Mouse (Mus musculus): Measurements from ENCODE around the gene Adgrl2. TPM values are rescaled to one million over a fixed set of nuclear protein-coding genes. Genes with fewer than 3 reads are reported as not detected.

Gene Adgrl2
- total RNA-seq, 1 experiment from 2014 or later: 82.1 TPM

- DNase-seq: no peak
These were observed 105.2 kb downstream of the Adgrl2 start for GRCm38 (mm10) chr3:148885184-148885583.

GRCm38 (mm10) chr3:148881431-148881830, 108.9 kb downstream of the Adgrl2 start:
- DNase-seq: no peak

- no peak for DNase-seq
These were observed 117.8 kb downstream of the Adgrl2 start for GRCm38 (mm10) chr3:148872563-148872962.

GRCm38 (mm10) chr3:148871792-148872464, 118.4 kb downstream of the Adgrl2 start:
- DNase-seq: no peak

GRCm38 (mm10) chr3:148867618-148868017, 122.7 kb downstream of the Adgrl2 start:
- no peak for DNase-seq

DNA sequence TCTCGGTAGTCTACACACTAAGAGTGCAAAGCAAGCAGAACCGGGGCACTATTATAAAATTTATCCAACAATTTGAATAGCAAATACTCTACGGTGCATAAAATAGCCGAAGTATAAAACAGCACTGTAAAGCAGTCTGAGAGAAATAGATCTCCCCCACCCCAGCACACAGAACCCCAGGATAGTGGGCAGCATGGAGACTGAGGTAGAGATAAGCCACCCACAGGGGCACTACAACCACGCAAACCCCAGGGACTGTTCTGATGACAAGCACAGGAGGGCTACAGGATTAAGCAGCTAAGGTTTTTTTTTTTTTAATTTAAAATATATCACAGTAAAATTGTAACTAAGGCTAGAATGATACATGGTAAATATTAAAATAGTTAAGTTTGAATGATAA, 123.7 kb downstream of the Adgrl2 start:
- no peak for DNase-seq

DNA sequence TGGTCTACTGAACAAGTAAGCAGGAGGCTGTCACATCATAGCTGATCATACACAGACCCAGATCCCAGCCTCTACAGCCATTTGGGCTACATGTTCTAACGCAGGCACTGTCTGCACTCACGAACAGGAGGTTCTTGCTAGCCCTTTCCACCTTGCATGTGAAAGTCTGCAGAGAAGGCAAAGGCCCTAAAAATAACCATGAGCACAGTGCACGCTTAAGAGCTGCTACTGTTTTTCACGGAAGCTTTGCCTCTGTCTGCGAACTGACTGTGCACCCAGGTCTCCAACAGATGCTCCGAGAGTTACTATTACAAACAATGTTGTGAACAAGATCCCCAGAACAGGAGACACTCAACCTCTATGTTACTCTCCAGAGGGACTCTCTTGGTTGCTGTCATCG, 124.3 kb downstream of the Adgrl2 start:
- no peak for DNase-seq

GRCm38 (mm10) chr3:148865234-148865633, 125.1 kb downstream of the Adgrl2 start:
- DNase-seq: no peak

DNA sequence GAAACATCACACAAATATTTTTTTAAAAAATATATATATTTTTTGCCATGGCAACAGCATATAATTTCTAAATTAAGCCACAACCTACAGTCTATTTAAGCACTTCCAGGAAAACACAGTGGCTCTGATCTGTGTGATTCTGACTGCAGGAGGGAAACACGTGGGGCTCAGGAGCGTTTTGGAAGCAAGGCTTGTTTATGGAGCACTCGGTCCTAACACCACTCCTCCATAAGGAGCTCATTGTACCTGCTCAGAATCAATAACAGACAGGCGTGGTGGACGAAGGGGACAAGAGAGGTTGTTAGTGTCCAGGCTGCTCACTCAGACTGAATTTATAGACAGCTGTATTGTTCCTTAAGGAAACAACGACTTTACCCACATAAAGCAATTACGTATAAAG, 128.5 kb downstream of the Adgrl2 start:
- no peak for DNase-seq

DNA sequence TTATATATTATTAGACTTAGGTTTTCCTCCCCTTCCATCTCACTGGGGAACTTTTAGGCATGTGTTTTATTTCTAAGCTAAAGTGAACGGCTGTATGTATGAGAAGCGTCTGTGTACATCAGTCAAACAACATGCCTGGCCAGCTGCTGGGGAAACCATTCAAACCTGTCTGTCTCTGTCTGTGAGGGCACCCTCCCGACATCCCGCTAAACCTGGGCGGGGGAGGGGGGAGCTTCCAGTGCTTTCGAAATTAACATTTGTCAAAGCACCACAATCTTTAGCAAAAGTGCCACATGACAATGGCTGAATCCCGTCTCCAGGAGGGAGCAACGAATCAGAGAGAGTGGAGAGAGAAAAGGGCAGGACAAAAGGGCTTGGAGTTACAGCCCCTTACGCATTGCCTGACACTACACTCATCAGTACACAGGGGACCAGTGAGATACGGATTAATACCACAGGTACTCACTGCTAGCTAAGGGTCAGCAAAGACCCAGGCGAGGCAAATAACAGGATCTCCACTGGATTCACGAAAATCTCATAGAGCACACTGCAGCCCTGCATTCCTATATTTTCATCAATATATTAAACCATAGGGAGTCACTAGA, 135.9 kb downstream of the Adgrl2 start:
- DNase-seq: no peak

DNA sequence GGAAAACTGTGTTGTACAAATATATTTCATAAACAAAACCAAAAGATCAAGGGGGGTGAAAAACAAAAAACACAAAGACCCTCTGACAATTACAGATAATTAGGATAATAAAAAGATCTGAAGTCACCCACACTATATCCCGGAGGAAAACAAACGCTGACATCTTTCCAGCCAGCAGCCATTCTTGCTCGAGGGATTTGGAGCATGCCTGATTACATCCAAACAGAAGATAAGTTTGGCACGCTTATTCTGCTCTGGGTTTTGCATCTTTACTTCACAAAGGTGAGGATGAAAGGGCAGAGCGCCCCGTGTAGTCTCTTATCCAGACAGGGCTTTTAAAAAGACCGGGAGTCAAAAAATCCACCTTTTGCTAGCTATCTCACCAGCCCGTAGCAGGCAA, 137.0 kb downstream of the Adgrl2 start:
- DNase-seq: no peak

- DNase-seq: no peak
These were observed 137.8 kb downstream of the Adgrl2 start for GRCm38 (mm10) chr3:148852556-148852955.

- no peak for DNase-seq
These were observed 139.5 kb downstream of the Adgrl2 start for GRCm38 (mm10) chr3:148850821-148851220.

- DNase-seq: no peak
These were observed 142.0 kb downstream of the Adgrl2 start for GRCm38 (mm10) chr3:148848366-148848765.

GRCm38 (mm10) chr3:148844182-148844581, 146.2 kb downstream of the Adgrl2 start:
- no peak for DNase-seq

- DNase-seq: no peak
These were observed 147.8 kb downstream of the Adgrl2 start for GRCm38 (mm10) chr3:148842533-148842932.

DNA sequence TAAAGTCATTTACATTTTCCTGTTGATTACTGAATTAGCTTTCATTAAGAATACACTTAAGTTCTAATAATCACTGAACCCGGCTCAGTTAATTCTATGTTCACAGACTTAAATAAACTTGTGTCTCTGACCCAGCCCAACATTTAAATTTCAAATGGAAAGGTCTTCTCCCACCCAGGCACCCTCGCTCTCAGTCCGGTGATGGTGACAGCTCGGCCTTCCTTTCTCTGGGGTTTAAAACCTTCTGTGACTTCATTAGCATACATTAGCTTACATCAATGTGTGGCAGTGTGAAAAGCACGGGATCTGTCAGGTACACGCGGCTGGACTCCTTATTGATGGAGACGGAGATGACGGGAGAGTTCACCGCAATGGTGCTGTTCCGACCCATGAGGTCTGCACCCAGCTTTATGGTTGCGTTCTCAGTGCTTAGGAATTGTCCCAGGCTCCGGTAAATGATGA, 151.5 kb downstream of the Adgrl2 start:
- no peak for DNase-seq

DNA sequence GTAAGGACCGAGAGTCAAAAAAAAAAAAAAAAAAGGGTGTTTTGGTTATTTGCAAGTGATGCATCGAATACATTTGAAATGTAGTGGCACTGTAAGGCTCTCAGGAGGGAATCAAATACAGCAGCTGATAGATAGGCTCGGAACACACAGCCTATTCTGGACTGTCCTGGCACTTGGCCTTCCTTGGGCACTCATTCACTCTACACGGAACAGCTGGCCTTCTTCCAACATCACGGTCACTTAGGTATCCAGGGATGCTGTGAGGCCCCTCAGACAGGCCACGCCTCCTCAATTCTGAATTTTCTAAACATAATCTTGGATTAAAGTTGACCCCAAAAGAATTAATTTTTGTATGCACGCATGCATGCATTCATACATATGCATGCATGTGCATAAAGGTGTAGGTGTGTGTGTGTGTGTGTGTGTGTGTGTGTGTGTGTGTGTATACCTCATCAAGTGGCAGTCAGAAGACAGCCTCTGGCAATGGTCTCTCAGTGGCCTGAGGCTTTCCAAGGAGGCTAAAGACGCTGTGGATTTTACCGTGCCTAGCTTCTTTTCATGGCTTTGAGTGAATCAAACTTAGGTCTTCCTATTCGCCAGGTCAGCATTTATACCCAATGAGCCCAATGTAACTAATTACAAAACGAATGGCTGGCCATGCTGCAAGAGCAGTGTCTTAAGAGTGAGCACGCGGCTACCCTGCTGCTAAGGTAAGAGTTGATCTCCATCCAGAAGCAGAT, 152.1 kb downstream of the Adgrl2 start:
- DNase-seq: no peak

GRCm38 (mm10) chr3:148835136-148835535, 155.2 kb downstream of the Adgrl2 start:
- no peak for DNase-seq

GRCm38 (mm10) chr3:148833070-148833769, 157.1 kb downstream of the Adgrl2 start:
- DNase-seq: no peak

GRCm38 (mm10) chr3:148832001-148832400, 158.4 kb downstream of the Adgrl2 start:
- no peak for DNase-seq

- no peak for DNase-seq
These were observed 161.8 kb downstream of the Adgrl2 start for GRCm38 (mm10) chr3:148828519-148828918.

DNA sequence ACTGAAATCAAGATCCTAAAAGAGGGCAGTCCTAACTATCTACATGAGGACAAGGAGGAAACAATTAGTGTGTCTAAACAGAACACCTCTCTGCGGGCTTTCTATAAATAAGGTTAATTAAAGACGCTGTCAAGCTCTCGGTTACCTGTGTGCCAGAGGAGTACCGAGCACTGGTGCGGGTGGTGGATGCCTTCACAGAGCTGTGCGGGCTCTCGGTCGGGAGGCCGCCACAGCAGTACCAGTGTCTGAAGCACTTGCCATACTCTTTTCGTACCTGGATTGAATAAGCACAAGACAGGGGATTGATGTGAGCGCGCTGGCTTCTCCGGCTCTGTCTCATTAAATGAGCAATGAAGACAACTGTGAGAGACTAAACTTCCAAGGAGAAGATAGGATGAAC, 166.8 kb downstream of the Adgrl2 start:
- no peak for DNase-seq
